Mouse (Mus musculus) neural tube, embryonic 15.5 days (tissue): ENCODE results near the gene Lgals3. TPM values are rescaled to one million over a fixed set of nuclear protein-coding genes. Genes with fewer than 3 reads are reported as not detected.

ENCODE experiments used
- polyA plus RNA-seq: library from polyadenylated mRNA; unstranded; fragments of >200 nt; fragmentation: Nextera tagmentation; extraction: Ambion mirVana; gene quantifications from 2 replicates; pipeline ENCODE4 v1.2.1, GENCODE M21; 2015

Gene Lgals3
- polyA plus RNA-seq, 1 experiment from 2014 or later, result 5.0 TPM

Other genes with a start within 250 kb of the Lgals3 start
- 2.5 and 4.7 TPM in 2 replicates for gene Gch1, start 178.3 kb upstream of the Lgals3 start, polyA plus RNA-seq
- gene Wdhd1, start 90.9 kb upstream of the Lgals3 start, polyA plus RNA-seq, result 11.5 and 18.4 TPM in 2 replicates
- gene Socs4, start 90.8 kb upstream of the Lgals3 start, polyA plus RNA-seq, result 1.8 and 2.0 TPM in 2 replicates
- 35.6 and 41.6 TPM in 2 replicates for gene Mapk1ip1l, start 69.5 kb upstream of the Lgals3 start, polyA plus RNA-seq
- gene Dlgap5, start 50.7 kb downstream of the Lgals3 start, polyA plus RNA-seq, result 4.4 and 15.3 TPM in 2 replicates
- gene Fbxo34, start 82.7 kb downstream of the Lgals3 start, polyA plus RNA-seq, result 30.9 and 32.3 TPM in 2 replicates
- 17.1 and 18.1 TPM in 2 replicates for gene Atg14, start 202.9 kb downstream of the Lgals3 start, polyA plus RNA-seq